Mouse (Mus musculus): Measurements from ENCODE around the gene Ushbp1. TPM values are rescaled to one million over a fixed set of nuclear protein-coding genes. Genes with fewer than 3 reads are reported as not detected.

Gene Ushbp1
- polyA plus RNA-seq, 1 experiment from 2014 or later = 8.2 TPM

DNA sequence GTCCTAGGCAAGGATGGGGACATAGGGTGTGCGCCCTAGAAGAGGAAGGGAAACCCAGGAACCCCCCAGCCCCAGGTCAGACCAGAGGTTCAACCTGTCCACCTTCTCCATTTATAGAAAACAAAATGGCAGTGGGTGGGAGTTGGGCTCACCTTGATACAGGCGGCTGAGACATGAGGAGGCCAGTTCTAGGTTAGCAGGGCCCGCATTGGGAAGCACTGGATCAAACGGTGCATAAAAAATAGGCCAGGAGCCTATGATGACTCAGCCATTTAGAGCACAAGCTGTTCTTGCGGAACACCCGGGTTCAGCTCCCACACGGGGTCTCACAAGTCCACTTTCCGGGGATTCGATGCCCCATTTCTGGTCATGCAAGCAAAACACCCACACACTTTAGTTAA, 9.3 kb upstream of the Ushbp1 start:
- Histone ChIP-seq H3K27ac (no peak overlapping the region), H3K9me3 (no peaks in the 10 kb centered on the region), H3K4me3 (peak overlapping the region; percentile 63), H3K27me3 (no peaks in the 10 kb centered on the region), H3K9ac (no peak overlapping the region), H3K4me1 (peaks cover 16% of the 10 kb centered on the region), H3K4me2 (replicated peaks) (peak overlapping the region; percentile 93; the same call in 1 of the 2 replicates), H3K36me3 (peaks cover 41% of the 10 kb centered on the region)
- ATAC-seq (ENCODE audit: low FRiP score, low read depth) = no peak
- 89% methylated on average over 9 of the region's 9 CpGs for WGBS

DNA sequence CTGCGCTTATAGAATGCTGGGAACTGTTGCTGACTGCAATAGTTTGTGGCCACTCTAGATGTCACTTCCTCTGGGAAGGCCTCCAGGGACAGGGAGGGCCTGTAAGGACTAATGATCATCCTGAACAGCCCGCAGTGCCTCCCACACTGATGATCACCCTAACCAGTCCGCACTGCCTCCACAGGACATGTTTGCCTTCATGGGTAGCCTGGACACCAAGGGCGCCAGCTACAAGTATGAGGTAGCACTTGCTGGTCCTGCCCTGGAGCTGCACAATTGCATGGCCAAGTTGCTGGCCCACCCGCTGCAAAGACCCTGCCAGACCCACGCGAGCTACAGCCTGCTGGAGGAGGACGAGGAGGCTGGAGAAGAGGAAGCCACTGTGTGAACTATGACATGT, 8.4 kb upstream of the Ushbp1 start:
- H3K27ac ChIP-seq = no peak overlapping the region
- no peak for ATAC-seq (ENCODE audit: low FRiP score, low read depth)
- peaks cover 37% of the 10 kb centered on the region for H3K36me3 ChIP-seq
- H3K4me3 ChIP-seq = no peak overlapping the region
- no peaks in the 10 kb centered on the region for H3K9me3 ChIP-seq
- no peak overlapping the region for H3K9ac ChIP-seq
- 86% methylated on average over 8 of the region's 8 CpGs for WGBS
- no peaks in the 10 kb centered on the region for H3K27me3 ChIP-seq
- peaks cover 16% of the 10 kb centered on the region for H3K4me1 ChIP-seq
- H3K4me2 ChIP-seq (replicated peaks) = no peak overlapping the region

DNA sequence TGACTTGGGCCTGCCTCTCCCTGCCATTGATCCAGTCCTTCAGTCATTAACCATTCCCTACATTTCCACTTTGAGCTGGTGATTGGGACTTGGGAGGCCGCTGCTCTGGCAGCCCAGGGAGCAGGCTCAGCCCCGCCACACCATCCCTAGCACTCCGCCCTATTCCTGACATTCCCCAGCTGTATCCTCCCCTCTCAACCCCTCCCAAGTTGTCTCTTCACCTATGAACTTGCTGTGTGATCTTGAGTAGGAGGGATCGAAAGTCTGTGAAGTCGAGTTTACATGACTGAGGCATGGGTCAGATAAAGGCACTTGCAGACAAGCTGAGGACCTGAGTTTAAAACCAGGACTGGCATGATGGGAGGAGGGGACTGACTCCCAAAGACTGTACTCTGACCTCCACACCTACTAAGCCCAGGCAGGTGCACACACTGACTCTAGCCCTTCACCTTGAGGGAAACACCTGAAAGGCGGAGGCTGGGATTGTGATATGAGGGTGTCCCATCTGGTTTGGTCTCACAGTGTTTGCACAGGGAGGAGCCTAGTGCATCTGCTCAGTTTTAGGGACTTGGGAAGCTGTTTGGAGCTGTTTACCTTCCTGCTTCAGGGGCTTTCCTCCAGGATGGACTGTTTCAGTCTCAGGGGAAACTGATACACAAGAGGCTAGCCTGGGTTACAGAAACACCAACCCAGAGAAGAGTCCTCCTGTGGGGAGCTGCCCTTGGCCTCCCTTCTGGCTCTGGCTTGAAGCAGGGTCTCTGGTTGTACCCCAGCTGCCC, 7.7 kb upstream of the Ushbp1 start:
- peaks cover 16% of the 10 kb centered on the region for H3K4me1 ChIP-seq
- H3K9ac ChIP-seq = no peak overlapping the region
- H3K27me3 ChIP-seq = no peaks in the 10 kb centered on the region
- ATAC-seq (ENCODE audit: low FRiP score, low read depth) = no peak
- no peaks in the 10 kb centered on the region for H3K9me3 ChIP-seq
- H3K27ac ChIP-seq = no peak overlapping the region
- 83% methylated on average over 6 of the region's 6 CpGs for WGBS
- H3K4me2 ChIP-seq (replicated peaks) = no peak overlapping the region
- peaks cover 37% of the 10 kb centered on the region for H3K36me3 ChIP-seq
- H3K4me3 ChIP-seq = no peak overlapping the region

DNA sequence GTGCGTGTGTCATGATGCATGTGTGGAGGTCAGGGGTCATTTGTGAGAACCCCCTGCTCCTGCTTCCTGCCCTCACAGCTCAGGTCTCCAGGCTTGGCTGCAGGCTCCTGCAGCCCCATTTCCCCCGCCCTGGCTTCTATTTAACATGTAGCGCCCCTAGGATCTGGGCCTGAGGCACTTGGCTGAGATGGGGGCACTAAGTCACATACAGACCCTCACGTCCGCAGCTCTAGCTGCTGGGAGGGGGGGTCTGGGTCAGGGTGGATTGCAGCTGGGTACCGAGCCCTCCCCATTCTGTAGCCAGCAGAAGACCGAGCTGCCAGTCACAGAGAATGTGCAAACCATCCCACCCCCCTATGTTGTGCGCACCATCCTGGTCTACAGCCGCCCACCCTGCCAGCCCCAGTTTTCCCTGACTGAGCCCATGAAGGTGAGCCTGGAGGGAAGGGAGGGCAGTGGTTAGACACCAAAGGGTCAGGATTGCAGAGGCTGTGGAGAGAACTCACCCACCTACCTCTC, 6.9 kb upstream of the Ushbp1 start:
- Histone ChIP-seq H3K4me1 (peaks cover 19% of the 10 kb centered on the region), H3K9ac (no peak overlapping the region), H3K36me3 (peaks cover 31% of the 10 kb centered on the region), H3K4me3 (no peak overlapping the region), H3K4me2 (replicated peaks) (no peak overlapping the region), H3K27me3 (no peaks in the 10 kb centered on the region), H3K27ac (no peak overlapping the region), H3K9me3 (no peaks in the 10 kb centered on the region)
- no peak for ATAC-seq (ENCODE audit: low FRiP score, low read depth)
- WGBS = 87% methylated on average over 9 of the region's 9 CpGs

DNA sequence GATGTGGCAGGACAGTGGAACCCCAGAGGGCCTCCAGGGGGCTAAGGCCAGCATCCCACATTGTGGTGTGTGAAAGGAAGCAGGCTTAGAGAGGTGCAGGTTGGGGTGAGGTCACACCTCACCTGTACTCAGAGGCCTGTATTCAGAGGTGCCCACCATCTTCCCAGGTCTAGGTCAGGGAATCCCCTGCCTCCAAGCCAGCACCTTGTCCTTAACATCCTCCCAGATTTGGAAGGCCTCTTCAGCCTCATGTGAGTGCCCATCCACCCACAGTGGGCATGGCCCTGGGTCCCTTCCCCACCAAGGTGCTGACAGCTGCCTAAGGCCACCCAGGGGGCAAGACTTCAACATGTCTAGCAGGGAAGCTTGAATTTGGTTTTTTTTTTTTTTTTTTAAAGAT, 5.9 kb upstream of the Ushbp1 start:
- no peak for ATAC-seq (ENCODE audit: low FRiP score, low read depth)
- peaks cover 12% of the 10 kb centered on the region for H3K4me1 ChIP-seq
- no peak overlapping the region for H3K27ac ChIP-seq
- no peak overlapping the region for H3K4me3 ChIP-seq
- H3K9me3 ChIP-seq = no peaks in the 10 kb centered on the region
- no peaks in the 10 kb centered on the region for H3K27me3 ChIP-seq
- no peak overlapping the region for H3K4me2 ChIP-seq (replicated peaks)
- H3K9ac ChIP-seq = no peak overlapping the region
- H3K36me3 ChIP-seq = peaks cover 26% of the 10 kb centered on the region

DNA sequence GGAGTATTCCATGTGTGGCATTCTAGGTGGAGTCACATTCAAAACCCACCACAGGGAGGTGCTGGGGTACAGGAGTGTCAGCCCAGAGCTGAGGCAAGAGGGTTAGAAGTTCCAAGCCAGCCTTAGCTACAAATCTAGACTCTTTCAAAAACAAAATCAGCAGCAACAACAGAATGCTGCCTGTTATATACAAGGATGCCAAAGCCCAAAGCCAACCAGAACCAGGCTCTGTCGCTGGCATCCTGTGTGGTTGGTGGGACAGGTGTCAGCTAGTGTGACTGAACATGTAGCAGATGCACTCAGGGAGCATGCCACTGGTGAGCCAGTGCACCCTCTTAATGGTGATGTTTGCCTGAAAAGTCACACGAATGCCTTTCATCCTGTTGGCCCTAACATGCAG, 5.2 kb upstream of the Ushbp1 start:
- no peak for ATAC-seq (ENCODE audit: low FRiP score, low read depth)
- H3K4me3 ChIP-seq = no peak overlapping the region
- WGBS = 92% methylated on average over 2 of the region's 2 CpGs
- no peaks in the 10 kb centered on the region for H3K27me3 ChIP-seq
- H3K9me3 ChIP-seq = no peaks in the 10 kb centered on the region
- peaks cover 12% of the 10 kb centered on the region for H3K4me1 ChIP-seq
- no peak overlapping the region for H3K9ac ChIP-seq
- H3K4me2 ChIP-seq (replicated peaks) = no peak overlapping the region
- H3K36me3 ChIP-seq = peaks cover 26% of the 10 kb centered on the region
- H3K27ac ChIP-seq = no peak overlapping the region

DNA sequence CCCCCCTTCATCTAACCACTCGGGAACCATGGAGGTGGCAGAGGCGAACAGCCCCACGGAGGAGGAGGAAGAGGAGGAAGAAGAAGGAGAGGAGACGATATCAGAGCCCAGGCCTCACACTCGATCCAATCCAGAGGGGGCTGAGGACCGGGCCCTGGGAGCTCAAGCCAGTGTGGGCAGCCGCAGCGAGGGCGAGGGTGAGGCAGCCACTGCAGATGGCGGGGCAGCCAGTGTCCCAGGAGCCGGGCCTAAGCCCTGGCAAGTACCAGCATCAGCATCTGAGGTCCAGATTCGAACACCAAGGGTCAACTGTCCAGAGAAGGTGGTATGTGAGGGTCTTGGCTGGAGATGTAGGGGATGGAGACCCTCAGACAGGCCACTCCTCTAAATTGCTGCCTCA, 2.1 kb upstream of the Ushbp1 start:
- H3K4me3 ChIP-seq = peak overlapping the region; percentile 85
- WGBS = 86% methylated on average over 12 of the region's 12 CpGs
- peak overlapping the region; percentile 84 for H3K4me2 ChIP-seq (replicated peaks)
- H3K9me3 ChIP-seq = no peaks in the 10 kb centered on the region
- peaks cover 21% of the 10 kb centered on the region for H3K36me3 ChIP-seq
- peaks cover 12% of the 10 kb centered on the region for H3K4me1 ChIP-seq
- H3K27me3 ChIP-seq = no peaks in the 10 kb centered on the region
- peak overlapping the region; percentile 81 for H3K9ac ChIP-seq
- ATAC-seq (ENCODE audit: low FRiP score, low read depth) = no peak
- H3K27ac ChIP-seq = no peak overlapping the region

DNA sequence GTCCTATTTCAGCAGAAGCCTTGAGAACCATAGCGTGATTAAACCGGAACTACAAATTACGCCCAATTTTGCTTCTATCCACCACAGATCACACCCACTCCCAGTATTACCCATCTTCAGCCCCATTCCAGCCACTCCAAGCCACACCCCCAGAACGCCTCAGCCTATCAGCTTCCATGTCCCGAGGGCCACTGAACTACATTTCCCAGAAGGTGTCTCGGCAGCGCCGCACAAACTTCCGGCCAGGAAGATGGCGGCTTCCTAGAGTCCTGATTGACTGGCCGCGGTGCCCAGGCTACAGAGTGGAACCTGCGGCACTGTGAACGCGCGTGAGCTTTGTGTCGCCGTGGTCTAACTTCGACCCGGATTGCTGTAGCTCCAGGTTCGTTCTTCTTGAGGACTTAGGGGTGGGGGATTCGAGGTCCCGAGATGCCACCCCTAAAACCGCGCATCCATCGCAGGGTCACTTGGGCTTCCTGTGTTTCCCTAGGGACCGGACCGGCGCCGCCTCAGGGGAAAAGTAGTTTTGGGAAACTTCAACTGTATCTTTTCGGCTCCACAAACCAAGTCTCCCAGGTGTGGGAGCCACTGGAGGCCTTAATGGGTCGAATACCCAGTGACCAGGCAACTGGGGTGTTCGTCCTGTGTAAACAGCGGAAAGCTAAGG, 1.2 kb upstream of the Ushbp1 start, which contains the start of gene Babam1:
Gene Babam1 (plus strand): TSS at position 223 of the 667 bp plus-strand sequence.
- WGBS = 1% methylated on average over 34 of the region's 34 CpGs
- peaks cover 12% of the 10 kb centered on the region for H3K4me1 ChIP-seq
- peak within 1 kb of the TSS; percentile 58; the same call in 1 of the 2 replicates for H3K27ac ChIP-seq

DNA sequence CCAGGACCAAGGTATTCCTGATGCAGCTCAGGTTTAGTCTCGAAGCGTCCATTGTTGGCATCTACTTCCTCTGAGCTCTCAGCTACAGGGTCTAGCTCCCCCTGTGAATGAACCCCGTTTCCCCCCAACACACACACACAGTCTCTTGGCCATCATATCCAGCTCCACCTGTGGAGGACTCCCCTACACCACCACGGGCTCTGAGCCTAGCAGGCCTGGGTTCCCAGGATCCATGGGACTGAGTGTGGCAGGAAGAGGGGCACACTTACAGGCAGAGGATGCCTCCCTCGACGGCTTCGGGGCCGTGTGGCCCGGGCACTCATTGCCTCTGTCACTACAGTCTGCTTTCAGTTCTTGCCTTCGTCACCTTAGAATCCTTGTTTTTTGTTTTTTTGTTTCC, 531 bp downstream of the Ushbp1 start:
- Histone ChIP-seq H3K4me2 (replicated peaks) (peak overlapping the region; percentile 30; the same call in 1 of the 2 replicates), H3K9ac (no peak overlapping the region), H3K36me3 (peaks cover 14% of the 10 kb centered on the region), H3K4me3 (no peak overlapping the region), H3K9me3 (no peaks in the 10 kb centered on the region), H3K27me3 (no peaks in the 10 kb centered on the region), H3K4me1 (peaks cover 12% of the 10 kb centered on the region), H3K27ac (no peak overlapping the region)
- ATAC-seq (ENCODE audit: low FRiP score, low read depth) = no peak
- WGBS = 89% methylated on average over 10 of the region's 10 CpGs

More for the DNA sequence above, 1.2 kb upstream of the Ushbp1 start, which contains the start of gene Babam1:
- peaks cover 21% of the 10 kb centered on the region for H3K36me3 ChIP-seq
- H3K9ac ChIP-seq = peak within 1 kb of the TSS; percentile 81
- H3K27me3 ChIP-seq = no peaks in the 10 kb centered on the region
- peak within 1 kb of the TSS; percentile 84 for H3K4me2 ChIP-seq (replicated peaks)
- peak; percentile 96 for ATAC-seq (ENCODE audit: low FRiP score, low read depth)
- H3K9me3 ChIP-seq = no peaks in the 10 kb centered on the region
- peak within 1 kb of the TSS; percentile 85 for H3K4me3 ChIP-seq

DNA sequence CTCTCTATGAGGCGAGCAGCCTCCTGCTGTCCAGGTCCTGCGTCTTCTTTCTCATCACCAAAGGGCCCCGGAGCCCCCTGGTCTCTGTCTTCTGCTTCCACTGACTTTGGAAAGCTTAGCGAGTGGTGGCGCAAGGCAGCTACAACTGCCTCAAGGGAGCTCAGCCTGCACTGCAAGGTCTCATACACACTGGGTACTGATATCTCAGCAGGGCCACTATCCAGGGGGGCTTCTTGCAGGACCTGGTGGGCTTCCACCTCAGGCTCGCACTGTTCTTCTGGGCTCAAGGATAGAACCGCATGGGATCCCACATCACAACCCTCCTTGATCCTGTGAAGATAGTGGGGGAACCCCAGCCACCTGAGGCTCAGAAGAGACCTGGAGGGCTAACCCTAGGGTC, 1.1 kb downstream of the Ushbp1 start:
- ATAC-seq (ENCODE audit: low FRiP score, low read depth) = no peak
- H3K4me2 ChIP-seq (replicated peaks) = peak overlapping the region; percentile 30
- H3K4me1 ChIP-seq = peaks cover 12% of the 10 kb centered on the region
- H3K9ac ChIP-seq = no peak overlapping the region; the same call in 1 of the 2 replicates
- no peaks in the 10 kb centered on the region for H3K9me3 ChIP-seq
- no peak overlapping the region for H3K27ac ChIP-seq
- no peaks in the 10 kb centered on the region for H3K27me3 ChIP-seq
- WGBS = 75% methylated on average over 7 of the region's 7 CpGs
- no peak overlapping the region for H3K4me3 ChIP-seq
- peaks cover 9% of the 10 kb centered on the region for H3K36me3 ChIP-seq

DNA sequence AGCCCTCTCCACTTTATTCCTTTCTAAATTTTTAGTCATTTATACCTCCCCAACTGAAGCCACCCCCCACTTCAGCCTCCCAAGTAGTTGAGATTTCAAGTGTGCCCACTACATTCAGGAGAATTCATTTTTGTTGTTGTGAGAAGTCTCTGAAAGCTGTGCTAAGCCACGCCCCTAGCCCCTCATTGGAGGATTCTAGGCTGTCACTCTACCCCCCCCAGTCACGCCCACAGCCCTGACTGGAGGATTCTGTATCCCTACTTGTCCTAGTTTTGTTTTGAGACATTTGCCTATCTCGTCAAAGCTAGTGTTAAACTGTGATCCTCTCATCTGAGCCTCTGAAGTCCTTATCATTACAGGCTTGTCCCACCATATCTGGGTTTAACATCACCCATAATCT, 2.7 kb downstream of the Ushbp1 start:
- peak overlapping the region; percentile 5; the same call in 1 of the 2 replicates for H3K4me2 ChIP-seq (replicated peaks)
- WGBS = 15% methylated on average over 3 of the region's 3 CpGs
- ATAC-seq (ENCODE audit: low FRiP score, low read depth) = no peak
- no peaks in the 10 kb centered on the region for H3K27me3 ChIP-seq
- no peak overlapping the region for H3K27ac ChIP-seq
- no peak overlapping the region for H3K9ac ChIP-seq
- H3K36me3 ChIP-seq = no peaks in the 10 kb centered on the region
- peaks cover 12% of the 10 kb centered on the region for H3K4me1 ChIP-seq
- no peaks in the 10 kb centered on the region for H3K9me3 ChIP-seq
- no peak overlapping the region for H3K4me3 ChIP-seq

DNA sequence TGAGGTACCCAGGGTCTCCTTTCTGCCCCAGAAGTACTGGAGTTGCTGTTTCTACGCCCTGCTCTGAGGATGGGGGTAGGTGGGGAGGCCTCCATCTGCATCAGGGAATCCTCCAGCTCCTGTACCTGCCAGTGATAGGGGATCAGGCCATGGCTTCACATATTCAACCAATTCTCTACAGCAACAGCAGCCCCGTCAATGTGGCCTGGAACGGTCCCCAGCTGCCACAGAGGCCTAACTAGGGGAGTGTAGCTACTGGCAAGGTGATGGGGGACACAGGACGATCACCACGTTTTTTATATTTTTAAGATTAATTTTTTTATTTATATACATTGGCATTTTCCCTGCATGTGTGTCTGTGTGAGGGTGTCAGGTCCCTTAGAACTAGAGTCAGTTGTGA, 3.2 kb downstream of the Ushbp1 start:
- Histone ChIP-seq H3K9me3 (no peaks in the 10 kb centered on the region), H3K4me2 (replicated peaks) (no peak overlapping the region), H3K9ac (no peak overlapping the region), H3K27ac (no peak overlapping the region), H3K4me1 (peaks cover 7% of the 10 kb centered on the region), H3K36me3 (no peaks in the 10 kb centered on the region), H3K27me3 (no peaks in the 10 kb centered on the region), H3K4me3 (no peak overlapping the region)
- 75% methylated on average over 5 of the region's 5 CpGs for WGBS
- ATAC-seq (ENCODE audit: low FRiP score, low read depth) = no peak

All from limb, embryonic 13.5 days (tissue).